Mouse (Mus musculus) left cerebral cortex, postnatal 25 days (tissue): ENCODE results near the gene Fmod. TPM values are rescaled to one million over a fixed set of nuclear protein-coding genes. Genes with fewer than 3 reads are reported as not detected.

Source experiments
- DNase-seq, 2 experiments: peaks; one replicate each; pipeline ENCODE4 v3.0.0; 2022; ENCODE audit warnings: low spot score in 2 of 2, mixed read lengths in 1 of 2
- intact Hi-C: fragments of 180-260 bp; cut with DNase I; formaldehyde crosslinking; loops from one replicate; pipeline ENCODE4 v1.15.1; 2025
- total RNA-seq, 2 experiments: library from RNA; stranded (reverse); gene quantifications; 2 replicates each; pipeline ENCODE4 v1.2.3; 2021

The Fmod gene
- 10 to 100 TPM; 17.0 to 22.0 TPM for total RNA-seq

DNA sequence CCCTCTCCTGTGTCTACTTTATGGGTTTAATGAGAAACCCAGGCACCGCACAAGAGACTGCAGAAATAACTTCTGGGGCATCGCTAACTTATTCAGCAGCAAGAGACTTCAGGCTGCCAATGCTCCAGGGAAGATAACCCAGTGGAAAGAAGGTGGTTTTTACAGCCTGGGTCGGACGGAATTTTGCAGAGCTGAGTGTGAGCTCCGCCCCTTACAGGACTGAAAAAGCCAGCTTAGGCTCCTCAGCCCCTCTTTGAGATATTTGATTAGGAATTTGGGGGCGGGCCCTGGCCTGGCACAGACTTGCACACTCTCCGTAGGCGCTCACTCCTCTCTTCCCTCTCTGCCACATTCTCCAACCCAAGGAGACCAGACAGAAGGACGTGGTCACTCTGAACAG, at the start of gene Fmod:
Fmod (plus strand) TSS at position 83 of the 400 bp plus-strand sequence.
- DNase-seq: no peak
- intact Hi-C loops: no loop called here

DNA sequence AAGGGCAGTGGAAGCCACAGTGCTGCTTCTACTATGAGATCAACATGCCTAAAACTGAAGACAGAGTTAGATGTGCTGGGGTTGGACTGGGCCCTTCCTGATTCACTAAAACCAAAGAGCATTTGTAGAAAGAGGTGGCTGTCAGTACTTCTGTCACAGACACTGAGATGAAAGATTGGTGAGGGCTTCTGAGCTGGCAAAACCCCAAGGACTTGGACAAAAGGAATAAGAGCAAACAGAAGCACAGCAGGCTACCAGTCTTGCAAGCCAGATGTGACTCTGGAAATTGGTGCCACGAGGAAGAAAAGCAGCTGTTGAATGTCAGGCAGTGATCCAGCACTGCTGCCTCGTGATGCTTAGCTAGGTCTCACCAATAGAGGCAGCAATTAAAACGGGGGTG, 48.2 kb upstream of the Fmod start:
- intact Hi-C loops: no loop called here
- DNase-seq: no peak

DNA sequence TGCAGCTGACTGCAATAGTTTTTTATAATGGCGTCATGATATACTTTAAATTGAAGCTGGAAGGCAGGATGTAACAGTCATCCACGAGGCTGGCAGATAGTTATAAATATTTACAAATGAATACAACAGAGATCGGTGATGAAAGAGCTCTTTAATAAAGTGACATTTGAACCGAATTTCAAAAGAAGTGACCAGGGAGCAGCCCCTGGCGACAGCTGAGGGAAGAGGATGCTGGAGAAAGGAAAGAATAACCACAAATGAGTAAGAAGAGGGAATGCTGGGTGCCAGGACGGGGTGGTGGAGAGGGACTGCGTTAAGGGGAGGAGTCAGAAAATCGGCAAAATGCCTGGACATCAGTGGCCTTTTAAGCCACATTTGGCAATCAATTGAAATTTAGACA, 45.8 kb upstream of the Fmod start:
- intact Hi-C loops: no loop called here
- DNase-seq: no peak

DNA sequence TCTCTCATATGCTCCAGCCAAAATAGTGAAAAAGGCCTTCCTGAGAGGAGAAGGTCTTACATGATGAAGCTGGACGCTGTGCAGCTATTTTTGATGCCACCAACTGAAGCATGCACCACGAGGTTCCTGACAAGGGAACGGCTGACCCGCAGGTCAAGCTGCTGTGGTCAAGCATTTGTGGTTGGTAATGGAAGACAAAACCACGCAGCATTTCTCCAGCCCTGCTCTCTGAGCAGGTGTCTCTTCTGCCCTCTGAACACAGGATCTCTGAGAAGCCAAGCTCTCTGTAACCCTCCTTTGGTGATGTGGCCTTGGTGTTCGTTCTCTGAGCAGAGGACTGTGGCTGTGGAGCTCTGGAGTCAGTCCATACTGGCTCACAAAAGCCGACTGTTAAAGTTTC, 31.6 kb upstream of the Fmod start:
- intact Hi-C loops: no loop called here
- no peak for DNase-seq

DNA sequence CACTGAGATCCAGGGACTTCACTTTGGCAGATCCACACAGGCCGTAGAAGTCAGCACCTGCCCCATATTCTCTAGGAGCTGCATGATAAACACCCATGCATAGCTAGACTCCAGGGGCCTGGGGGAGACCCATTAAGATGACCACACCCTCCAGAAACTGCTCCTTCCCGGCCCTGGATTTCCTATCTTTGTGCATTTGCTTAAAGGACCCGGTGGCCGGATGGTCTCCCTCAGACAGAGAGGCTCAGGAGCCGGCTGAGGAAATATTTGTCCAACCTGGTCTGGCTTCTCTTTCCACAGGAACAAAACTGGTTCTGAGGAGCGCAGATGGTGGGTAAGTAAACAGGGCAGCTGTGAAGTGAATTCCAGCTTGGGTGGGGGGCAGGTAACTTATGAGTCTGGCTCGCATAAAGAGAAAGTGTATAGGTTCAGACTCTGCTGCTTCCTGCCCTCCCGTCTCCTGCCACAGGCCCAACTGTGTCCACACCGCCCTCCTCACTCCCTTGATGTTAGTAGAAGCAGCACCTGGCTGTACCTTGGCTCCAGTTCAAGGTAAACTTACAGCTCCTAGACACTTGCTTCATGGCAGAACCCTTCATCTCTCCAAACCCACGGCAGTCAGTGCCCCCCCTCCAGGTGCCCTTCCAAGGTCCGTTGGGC, 30.8 kb upstream of the Fmod start:
- intact Hi-C loops: no loop called here
- no peak for DNase-seq

DNA sequence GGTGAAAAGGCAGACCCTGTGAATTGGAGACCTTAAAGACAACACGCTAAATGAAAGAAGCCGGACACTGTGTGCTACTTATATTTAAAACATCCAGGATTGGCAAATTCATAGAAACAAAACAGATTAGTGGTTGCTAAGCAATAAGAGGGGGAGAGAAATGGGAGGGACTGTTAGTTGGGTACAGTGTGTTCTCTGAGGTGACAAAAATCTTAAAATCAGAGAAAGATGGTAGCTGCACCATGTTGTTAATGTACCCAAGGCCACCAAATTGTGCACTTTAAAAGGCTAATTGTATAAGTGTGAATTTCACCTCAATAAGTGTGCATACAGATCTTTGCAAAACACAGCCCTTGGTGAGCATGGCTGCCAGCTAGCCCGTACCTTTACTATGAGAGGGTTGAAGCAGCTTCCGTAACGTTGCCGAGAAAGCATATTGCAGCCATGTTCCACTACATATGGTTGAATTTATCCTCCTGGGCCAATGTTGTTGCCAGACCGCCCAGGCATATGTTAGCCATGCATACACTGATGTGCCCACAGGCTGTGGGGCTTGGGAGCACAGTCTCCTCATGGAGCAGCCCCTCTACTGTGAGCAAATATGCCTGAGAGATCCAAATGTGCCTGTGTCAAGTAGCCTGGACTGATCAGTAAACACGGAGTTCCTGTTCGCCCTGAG, 12.6 kb upstream of the Fmod start:
- intact Hi-C loops: no loop called here
- DNase-seq: no peak

DNA sequence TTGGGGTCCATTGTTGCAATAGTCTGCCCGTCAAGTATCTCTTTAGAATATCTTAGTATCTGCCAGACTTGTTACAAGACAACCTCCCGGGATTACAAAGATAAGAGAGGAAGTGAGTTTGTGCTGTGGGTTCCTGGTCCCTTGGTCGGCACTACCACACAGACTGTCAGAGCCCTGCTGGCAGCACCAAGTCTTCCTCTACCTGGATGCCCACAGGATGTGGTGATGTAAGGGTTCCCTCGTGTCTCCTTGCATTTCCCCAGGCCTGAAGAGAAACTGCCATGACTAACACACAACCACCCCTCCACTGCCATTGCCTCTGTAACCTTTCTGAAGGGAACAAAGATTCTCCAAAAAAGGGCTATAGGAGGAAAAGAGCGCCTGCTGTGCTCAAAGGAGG, 11.1 kb upstream of the Fmod start:
- intact Hi-C loops: no loop called here
- DNase-seq: no peak

DNA sequence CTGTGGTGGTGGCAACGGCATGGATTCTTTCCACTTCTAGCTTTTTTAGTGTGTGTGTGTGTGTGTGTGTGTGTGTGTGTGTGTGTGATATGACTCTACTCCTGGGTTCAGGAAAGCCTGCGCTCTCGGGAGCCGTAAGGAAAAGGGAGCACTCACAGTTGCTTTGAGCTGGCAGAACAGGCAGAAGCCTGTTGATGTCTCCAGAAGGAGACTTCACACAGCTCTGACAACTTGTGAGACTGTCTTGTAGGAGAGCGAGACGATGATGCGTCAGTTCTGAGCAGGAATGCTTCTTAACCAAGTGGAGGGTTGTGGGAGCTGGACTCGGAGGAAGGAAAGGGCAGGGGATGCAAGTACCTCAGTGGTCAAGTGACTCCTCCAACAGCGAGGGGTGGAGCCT, 10.3 kb upstream of the Fmod start:
- intact Hi-C loops: no loop called here
- peak in 1 of 2 experiments; percentile 24 for DNase-seq

DNA sequence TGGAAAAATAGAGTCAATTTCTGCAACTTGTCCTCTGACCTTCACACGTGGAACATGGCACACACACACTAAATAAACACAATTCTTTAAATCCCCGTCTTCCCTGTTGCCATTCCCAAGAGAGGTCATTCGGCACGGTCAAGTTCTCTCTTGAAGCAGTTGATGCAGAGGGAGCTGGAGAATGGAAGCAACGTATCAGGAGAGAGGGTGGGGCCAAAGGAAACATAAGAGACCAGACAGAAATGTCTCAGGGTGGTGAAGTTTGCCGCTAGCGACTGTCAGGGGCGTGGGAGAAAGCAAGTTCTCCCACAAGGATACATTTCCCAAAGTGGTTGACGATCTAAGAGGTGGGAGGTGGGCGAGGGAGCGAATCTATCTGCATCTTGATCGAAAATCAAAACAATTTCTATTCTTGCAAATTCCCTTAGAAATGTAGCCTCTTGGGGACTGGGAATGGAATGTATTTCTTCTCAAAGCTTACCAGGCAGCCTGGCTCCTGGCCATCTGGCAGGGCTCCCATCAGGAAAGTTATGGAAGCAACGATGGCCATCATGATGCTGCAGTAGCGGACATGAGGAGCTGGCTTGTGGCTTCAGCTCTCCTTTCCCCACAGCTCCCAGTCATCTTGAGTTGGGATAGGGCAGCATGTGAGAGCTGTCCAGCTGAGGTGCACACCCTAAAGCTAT, 8.8 kb upstream of the Fmod start:
- intact Hi-C loops: no loop called here
- peak; percentile 54 to 60 for DNase-seq

DNA sequence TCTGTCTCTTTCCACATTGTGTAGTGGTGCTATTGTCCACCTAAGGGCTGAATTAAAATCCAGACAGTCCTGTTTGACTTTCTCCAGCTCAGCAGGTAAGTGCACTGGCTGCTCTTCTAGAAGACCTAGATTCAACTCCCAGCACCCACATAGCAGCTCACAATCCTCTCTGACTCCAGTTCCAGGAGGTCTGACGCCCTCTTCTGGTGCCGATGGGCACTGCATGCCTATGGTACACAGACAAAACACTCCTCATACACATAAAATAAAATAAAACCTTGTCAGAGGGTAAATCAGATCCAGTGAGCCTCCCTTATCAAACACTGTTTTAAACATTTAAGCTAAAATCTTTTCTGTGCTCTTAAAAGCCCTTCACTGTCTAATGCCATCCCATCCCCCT, 562 bp upstream of the Fmod start:
- no peak for DNase-seq
- intact Hi-C loops: no loop called here

DNA sequence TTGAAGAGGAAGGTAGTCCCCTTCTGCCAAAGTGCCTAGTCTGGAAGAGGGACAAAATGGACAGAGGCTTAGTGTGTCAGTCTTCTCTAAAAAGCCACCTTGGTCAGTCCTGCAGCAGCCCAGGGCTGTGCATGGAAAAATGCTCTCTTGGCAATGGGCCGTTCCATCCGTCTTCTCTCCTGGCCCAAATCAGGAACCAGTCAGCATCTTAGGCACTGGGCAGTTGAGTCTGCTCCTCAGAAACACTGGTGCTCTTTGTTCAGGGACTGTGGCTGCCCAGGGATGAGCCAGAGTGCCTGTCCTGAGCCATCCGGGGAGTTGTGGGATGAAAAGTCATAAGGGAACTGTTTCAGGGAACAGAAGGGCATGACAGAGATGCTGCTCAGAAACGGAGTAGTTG, 1.3 kb downstream of the Fmod start:
- no peak for DNase-seq
- intact Hi-C loops: no loop called here

DNA sequence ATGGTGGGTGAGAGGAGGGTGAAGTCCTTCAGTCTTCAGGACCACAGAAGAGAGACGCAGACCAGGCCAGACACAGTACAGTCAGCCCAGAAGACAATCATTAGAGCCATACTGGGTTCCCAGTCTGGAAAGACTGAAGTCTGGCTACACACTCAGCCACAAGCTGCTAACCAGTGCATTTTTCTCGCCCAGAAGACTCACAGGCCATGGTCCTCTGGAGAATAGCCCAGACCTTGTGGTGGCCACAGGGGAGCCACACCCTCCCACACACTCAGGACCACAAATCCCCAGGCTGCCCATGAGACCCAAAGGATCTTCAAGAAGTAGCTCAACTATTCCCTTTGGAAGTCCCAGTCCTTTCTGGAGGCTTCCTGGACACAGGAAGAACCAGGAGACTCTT, 2.3 kb downstream of the Fmod start:
- intact Hi-C loops: no loop called here
- no peak for DNase-seq

DNA sequence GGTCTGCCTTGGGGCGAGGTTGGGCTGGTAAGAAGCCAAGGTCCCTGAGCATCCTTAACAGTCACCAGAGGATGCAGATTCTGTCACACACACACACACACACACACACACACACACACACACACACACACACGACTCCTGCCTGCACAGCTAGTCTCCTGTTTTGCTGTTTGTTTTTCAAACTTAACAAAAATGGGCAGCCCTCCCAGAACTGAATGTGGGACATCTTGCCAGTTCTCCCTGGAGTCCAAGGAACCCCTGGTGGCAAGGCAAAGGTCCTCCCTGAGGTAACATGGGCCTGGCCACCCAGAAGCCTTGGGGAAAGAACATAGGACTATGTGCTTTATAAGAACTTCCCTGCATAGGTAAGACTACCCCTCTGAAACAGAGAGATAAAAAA, 4.8 kb downstream of the Fmod start:
- no peak for DNase-seq
- intact Hi-C loops: loop anchor here (1.0 kb wide), 1 partner anchor 64 kb away; no protein-coding TSS in a partner anchor

DNA sequence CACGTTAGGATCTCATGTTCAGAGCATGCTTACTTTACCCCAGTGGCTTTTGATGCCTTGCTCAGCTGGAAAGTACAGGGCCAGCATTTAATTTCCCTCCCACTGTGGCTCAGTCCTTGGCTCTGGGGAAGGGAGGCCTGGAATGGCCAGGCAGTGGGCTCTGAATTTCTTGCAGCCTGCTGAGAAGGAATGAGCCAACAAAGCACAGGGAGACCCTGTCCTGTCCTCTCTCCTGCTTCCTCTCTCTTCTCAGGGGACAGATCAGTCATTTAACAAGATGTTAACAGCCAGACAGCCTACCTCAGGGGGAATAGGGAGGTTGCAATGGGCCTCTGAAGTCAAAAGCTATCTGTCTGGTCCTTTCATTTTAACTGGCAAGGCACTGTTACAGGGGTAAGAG, 5.3 kb downstream of the Fmod start:
- DNase-seq: no peak
- intact Hi-C loops: loop anchor here (1.0 kb wide), 1 partner anchor 64 kb away; no protein-coding TSS in a partner anchor

DNA sequence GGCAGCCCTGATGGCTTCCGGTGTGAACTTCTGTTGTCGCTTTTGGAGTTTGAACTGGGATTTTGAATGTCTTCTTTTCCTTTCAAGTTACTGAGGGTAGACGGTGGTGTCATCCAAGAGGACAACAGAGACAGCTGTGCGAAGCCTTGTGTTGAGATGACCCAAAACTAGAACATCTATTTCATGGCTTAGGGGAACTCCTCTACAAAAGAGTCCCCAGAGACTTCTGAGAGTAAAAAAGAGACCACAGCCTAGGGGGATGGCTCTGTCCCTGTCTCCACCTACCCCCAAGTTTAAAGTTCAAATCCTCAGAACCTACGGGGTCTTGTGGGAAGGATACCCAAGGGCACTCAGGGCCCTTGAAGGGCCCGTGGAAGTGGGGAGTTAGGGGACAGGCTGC, 7.8 kb downstream of the Fmod start:
- intact Hi-C loops: loop anchor here (5.0 kb wide), 1 partner anchor 413 kb away; no protein-coding TSS in a partner anchor
- DNase-seq: no peak

DNA sequence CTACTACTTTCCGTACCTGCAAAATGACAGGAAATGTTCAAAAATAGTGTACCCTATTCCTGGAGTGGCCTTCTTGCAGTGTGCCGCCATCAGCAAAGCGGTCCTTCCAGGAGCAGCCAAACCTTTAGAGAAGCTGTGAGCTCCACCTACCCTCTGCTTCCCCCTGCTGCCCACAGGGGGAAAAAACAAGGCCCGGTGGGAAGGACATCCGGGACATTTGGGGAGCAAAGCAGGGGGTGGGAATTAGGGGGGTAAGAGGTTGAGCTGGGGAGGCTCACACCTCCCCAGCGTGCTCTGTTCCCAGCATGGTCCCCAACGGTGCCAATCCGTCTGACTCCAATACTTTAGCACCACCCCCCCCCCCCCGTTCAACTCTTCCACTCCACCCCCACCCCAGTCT, 8.9 kb downstream of the Fmod start:
- intact Hi-C loops: loop anchor here (1.0 to 5.0 kb wide), 3 partner anchors 85 to 414 kb away; no protein-coding TSS in a partner anchor
- peak; percentile 78 to 85 for DNase-seq

DNA sequence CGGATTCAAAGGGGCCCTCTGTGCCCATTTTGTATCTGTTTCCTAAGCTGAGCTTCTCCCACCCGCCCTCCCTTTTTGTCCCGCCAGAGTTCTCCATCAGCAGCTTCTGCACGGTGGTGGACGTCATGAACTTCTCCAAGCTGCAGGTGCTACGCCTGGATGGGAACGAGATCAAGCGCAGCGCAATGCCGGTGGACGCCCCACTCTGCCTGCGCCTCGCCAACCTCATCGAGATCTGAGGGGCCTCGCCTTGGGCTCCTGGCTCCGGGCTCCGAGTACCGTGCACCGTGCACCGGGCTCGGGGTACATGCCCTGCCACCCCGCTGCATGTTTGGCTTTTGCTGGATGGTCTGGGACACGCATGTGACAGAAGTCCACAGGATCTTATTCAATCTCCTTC, 9.3 kb downstream of the Fmod start:
- intact Hi-C loops: loop anchor here (1.0 to 5.0 kb wide), 3 partner anchors 85 to 414 kb away; no protein-coding TSS in a partner anchor
- DNase-seq: no peak

DNA sequence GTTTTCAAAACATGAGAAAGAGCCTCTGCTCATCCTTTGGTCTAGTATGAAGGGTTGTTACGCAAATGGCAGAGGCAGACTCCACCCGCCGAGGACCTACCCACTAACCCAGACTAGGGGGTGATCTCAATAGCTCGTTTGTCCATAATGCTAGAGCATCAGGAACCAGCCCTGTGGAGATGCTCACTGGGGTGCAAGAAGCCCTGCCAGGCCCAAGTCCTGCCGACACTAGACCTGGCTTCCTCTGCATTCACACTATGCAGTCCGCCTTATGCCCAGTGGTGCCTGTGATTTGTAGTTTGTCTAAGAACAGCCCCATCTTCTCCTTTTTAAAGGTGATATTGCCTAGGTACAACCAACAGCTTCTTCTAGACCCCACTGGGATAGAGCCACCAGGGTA, 10.4 kb downstream of the Fmod start:
- intact Hi-C loops: loop anchor here (5.0 kb wide), 1 partner anchor 415 kb away; no protein-coding TSS in a partner anchor
- DNase-seq: no peak

DNA sequence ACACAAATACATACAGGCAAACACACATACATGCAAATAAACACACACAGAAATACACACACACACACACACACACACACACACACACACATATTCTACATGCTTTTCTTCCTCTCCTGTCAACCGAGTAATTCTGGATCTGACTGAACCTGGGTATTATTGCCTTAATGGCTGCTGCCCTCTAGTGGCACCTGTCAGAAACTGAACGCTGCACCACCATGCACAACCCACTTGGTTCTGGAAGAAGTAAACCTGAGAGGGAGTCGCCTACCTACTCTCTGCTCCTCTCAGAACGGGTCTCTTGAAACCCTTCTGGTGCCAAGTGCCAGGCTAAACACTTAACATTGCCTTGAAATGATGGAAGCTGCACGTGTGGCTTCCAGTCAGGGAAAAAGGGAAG, 11.7 kb downstream of the Fmod start:
- intact Hi-C loops: loop anchor here (1.0 to 5.0 kb wide), 2 partner anchors 312 to 416 kb away; no protein-coding TSS in a partner anchor
- peak; percentile 78 to 88 for DNase-seq

DNA sequence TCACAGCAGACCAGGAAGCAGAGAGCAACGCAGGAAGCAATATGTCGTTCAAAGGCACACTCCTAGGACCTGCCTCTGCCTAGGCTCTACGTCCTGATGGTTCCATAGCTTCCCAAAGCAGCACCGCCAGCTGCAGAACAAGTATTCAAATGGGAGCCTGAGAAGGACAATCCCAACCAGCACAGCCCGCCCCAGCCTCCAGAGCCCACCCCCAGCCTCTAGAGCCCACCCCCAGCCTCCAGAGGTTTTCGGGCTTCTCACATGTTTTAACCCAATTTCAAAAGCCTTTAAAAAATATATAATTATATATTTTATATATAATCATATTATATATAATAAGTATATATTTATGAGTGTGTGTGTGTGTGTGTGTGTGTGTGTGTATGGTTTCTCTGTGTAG, 12.5 kb downstream of the Fmod start:
- DNase-seq: no peak
- intact Hi-C loops: loop anchor here (5.0 kb wide), 1 partner anchor 417 kb away; no protein-coding TSS in a partner anchor
